Mouse (Mus musculus): Measurements from ENCODE around the gene Olfr748.
"Not testable (repeated sequence)": the region's sequence is repeated elsewhere in the genome, so short reads cannot be mapped to it uniquely, and the experiment has no call there.

The Olfr748 gene

GRCm38 (mm10) chr14:50707073-50707472 lies at the start of gene Olfr748:
Gene Olfr748 (plus strand): TSS chr14:50707373.
- no peak for DNase-seq (ENCODE audit: low spot score in 2 of 2)

GRCm38 (mm10) chr14:50693106-50693505 lies 14.1 kb upstream of the Olfr748 start, which contains the start of gene Olfr747:
Gene Olfr747 (minus strand): TSS chr14:50693206.
- DNase-seq (ENCODE audit: low spot score in 2 of 2): no peak

GRCm38 (mm10) chr14:50719875-50720274 lies 12.7 kb downstream of the Olfr748 start:
- not testable (repeated sequence) for DNase-seq (ENCODE audit: low spot score in 2 of 2)

GRCm38 (mm10) chr14:50722371-50722770 lies 15.2 kb downstream of the Olfr748 start:
- DNase-seq (ENCODE audit: low spot score in 2 of 2): not testable (repeated sequence)

GRCm38 (mm10) chr14:50740334-50740733 lies 33.2 kb downstream of the Olfr748 start:
- DNase-seq (ENCODE audit: low spot score in 2 of 2): no peak

- DNase-seq (ENCODE audit: low spot score in 2 of 2): no peak
These were observed 34.4 kb downstream of the Olfr748 start for GRCm38 (mm10) chr14:50741584-50741983.

- no peak for DNase-seq (ENCODE audit: low spot score in 2 of 2)
These were observed 37.8 kb downstream of the Olfr748 start, which contains the start of gene Olfr749 for GRCm38 (mm10) chr14:50744994-50745393. Gene Olfr749 (minus strand): TSS chr14:50745094.

GRCm38 (mm10) chr14:50758416-50759085 lies 51.4 kb downstream of the Olfr748 start:
- DNase-seq (ENCODE audit: low spot score in 2 of 2): no peak
